Mouse (Mus musculus) lung, postnatal 36 days (tissue): Measurements from ENCODE around the gene Dscaml1.
A peak's percentile ranks its signal among the peaks of the same experiment; 100 is the strongest.

Experiments used
- DNase-seq: peaks from one replicate; pipeline ENCODE4 v3.0.0; 2022; ENCODE audit warnings: mixed read lengths

Gene Dscaml1

GRCm38 (mm10) chr9:45788405-45788804 is 362.0 kb downstream of the Dscaml1 start:
- no peak for DNase-seq

DNA sequence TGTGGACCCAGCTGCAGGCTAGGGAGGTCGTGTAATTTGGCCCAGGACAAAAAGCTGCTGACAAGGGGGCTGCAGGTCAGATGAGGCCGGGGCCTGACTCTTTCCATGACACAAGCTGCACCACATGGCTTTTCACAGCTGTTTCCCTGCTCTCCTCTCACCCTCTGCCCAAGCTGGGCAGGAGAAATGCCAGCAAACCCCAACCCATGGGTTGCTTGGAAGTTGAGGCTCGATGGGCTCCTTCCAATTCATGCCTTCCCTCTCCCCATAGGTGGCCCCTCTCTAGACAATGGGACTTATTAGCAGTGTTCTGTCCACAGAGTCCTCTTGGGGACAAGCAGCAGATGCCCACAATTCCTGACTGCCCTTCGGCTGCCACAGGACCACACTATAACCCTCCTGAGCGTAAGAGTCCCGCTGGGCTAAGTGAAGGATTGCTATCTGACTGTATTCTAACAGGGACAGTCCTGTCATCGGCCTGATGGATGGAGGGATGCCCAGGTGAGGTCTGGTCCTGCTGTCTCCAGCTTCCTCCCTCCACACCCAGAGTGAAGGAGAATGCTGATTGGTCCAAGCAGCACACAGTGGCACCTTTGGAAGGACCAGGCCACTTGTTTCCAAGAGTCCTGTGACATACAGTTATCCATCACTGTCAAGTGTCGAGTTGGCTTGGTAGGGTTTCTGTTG is 365.2 kb downstream of the Dscaml1 start:
- DNase-seq, result no peak

- DNase-seq, result no peak
Observed at GRCm38 (mm10) chr9:45792235-45792634, 365.8 kb downstream of the Dscaml1 start.

DNA sequence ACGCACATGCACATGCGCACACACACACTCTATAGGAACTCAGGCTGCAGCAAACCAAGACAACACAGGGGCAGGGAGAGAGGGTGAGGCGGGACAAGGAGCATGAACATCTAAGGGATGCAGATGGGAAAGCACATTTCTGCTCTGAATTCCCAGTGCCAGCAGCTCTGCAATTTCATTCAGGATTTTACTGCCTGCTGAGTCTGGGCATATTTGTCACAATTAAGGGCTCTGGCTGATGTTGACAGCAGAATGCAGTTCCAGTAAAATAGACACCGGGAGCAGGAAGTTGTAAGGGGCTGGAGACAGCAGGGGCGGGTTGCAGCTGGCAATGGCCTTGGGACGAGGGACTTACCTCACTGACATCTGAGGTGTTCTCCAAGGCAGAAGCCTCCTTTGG is 367.3 kb downstream of the Dscaml1 start:
- no peak for DNase-seq

- peak; percentile 18 for DNase-seq
Observed at GRCm38 (mm10) chr9:45795722-45796121, 369.3 kb downstream of the Dscaml1 start.

DNA sequence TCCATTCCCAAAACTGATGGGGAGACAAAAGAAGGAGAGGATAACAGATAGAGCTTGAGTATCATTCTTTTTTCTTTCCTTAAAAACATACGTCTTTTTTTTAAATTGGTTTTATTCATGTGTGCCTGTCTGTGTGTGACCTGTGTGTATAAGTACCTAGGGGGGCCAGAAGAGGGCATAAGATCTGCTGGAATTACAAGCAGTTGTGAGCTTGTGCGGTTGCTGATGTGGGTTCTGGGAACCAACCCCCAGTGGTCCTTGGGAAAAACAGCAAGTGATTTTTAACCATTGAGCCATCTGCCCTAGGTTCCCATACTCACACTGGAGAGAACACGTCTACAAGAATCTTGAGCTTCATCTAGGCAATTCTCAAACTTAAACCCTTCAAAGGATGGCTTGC is 370.8 kb downstream of the Dscaml1 start:
- no peak for DNase-seq

- no peak for DNase-seq
Observed at GRCm38 (mm10) chr9:45798467-45799164, 372.2 kb downstream of the Dscaml1 start.

DNA sequence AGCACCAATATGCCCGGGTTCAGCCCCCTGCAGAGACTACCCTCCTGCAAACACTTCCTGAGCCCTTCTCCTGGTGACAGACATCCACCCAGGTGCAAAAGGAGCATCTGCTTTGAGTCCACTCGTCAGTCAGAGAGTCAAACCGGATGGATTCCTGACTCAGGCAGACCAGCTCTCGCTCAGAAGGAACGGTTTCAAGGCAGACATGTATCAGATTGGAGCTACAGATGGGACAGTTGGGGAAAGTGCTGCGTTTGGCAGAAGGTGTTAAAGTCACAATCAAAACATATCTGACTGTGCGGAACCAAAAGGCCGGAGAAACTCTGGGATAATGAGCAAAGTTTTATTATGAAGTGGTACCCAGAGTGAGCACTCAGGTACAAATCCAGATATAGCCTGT is 373.0 kb downstream of the Dscaml1 start:
- DNase-seq, result no peak
